Mouse (Mus musculus) ES-E14 (cell line): ENCODE measurements around the gene Sowahb. TPM values are rescaled to one million over a fixed set of nuclear protein-coding genes. Genes with fewer than 3 reads are reported as not detected.

Source experiments
- DNase-seq: peaks from one replicate; pipeline ENCODE4 v3.0.0-alpha.2; 2013; ENCODE audit warnings: low read depth, low spot score
- H3K27ac ChIP-seq: 2 replicates; pipeline ENCODE4 v1.5.1; 2012; ENCODE audit warnings: low read depth, mild to moderate bottlenecking, low read length, moderate library complexity, mixed read lengths; ENCODE audit not compliant: poor library complexity, insufficient read depth, severe bottlenecking
- H3K36me3 ChIP-seq: 2 replicates; pipeline ENCODE4 v1.6.1; 2012; ENCODE audit warnings: mild to moderate bottlenecking, low read length, moderate library complexity, mixed read lengths; ENCODE audit not compliant: control insufficient read depth, poor library complexity, insufficient read depth, severe bottlenecking
- H3K4me1 ChIP-seq, 2 experiments: fragments of 150-350 bp in 1 of 2; sonication (generic) in 1 of 2; 2 replicates each; pipeline ENCODE4 v1.6.1; 2012; ENCODE audit warnings: low read length in 2 of 2, mild to moderate bottlenecking in 1 of 2, mixed read lengths in 1 of 2; ENCODE audit not compliant: control insufficient read depth in 2 of 2, insufficient read depth in 2 of 2, poor library complexity in 1 of 2
- H3K4me3 ChIP-seq, 2 experiments: fragments of 150-350 bp in 1 of 2; sonication (generic) in 1 of 2; 2 replicates each; pipeline ENCODE4 v1.5.1; 2012; ENCODE audit warnings: low read length in 2 of 2, low read depth in 1 of 2, mild to moderate bottlenecking in 1 of 2, mixed read lengths in 1 of 2; ENCODE audit not compliant: insufficient read depth in 1 of 2, poor library complexity in 1 of 2, severe bottlenecking in 1 of 2
- H3K9ac ChIP-seq: 2 replicates; pipeline ENCODE4 v1.6.1; 2012; ENCODE audit warnings: low read depth, mild to moderate bottlenecking, low read length, mixed read lengths; ENCODE audit not compliant: poor library complexity, insufficient read depth, severe bottlenecking
- H3K9me3 ChIP-seq: fragments of 150-350 bp; sonication (generic); 2 replicates; pipeline ENCODE4 v1.6.1; 2012; ENCODE audit warnings: low read depth, mild to moderate bottlenecking, low read length; ENCODE audit not compliant: control insufficient read depth, insufficient read depth
- CHD2 ChIP-seq: IDR thresholded peaks from 2 replicates; pipeline ENCODE4 v1.6.1; 2014; ENCODE audit warnings: mild to moderate bottlenecking, low read depth, low read length, inconsistent platforms
- HCFC1 ChIP-seq: IDR thresholded peaks from 2 replicates; pipeline ENCODE4 v1.6.1; 2012; ENCODE audit warnings: low read length, inconsistent platforms, borderline replicate concordance; ENCODE audit not compliant: insufficient read depth
- MAFK ChIP-seq: IDR thresholded peaks from 2 replicates; pipeline ENCODE4 v1.6.1; 2014; ENCODE audit warnings: mild to moderate bottlenecking, low read depth, low read length, inconsistent platforms; ENCODE audit not compliant: insufficient read depth
- ZC3H11A ChIP-seq: IDR thresholded peaks from 2 replicates; pipeline ENCODE4 v1.6.1; 2012; ENCODE audit warnings: low read depth, mild to moderate bottlenecking, inconsistent platforms, low read length, borderline replicate concordance
- ZNF384 ChIP-seq: IDR thresholded peaks from 2 replicates; pipeline ENCODE4 v1.6.1; 2012; ENCODE audit warnings: low read depth, low read length, inconsistent platforms
- in situ Hi-C, 2 experiments: fragments of 600-800 bp; cut with MboI; formaldehyde crosslinking; loops; one replicate each; pipeline ENCODE4 v1.15.1; 2025; ENCODE audit warnings: low sequenced_read_pairs in 2 of 2, inconsistent platforms in 1 of 2; ENCODE audit not compliant: unreplicated experiment in 2 of 2
- total RNA-seq: library from RNA; depleted of rRNA; stranded (reverse); fragments of 300-350 nt; gene quantifications from 2 replicates; pipeline ENCODE4 v1.2.3, GENCODE M21; 2012; rRNA removed

Sowahb gene
- total RNA-seq = 1.5 and 1.9 TPM in 2 replicates

GRCm38 (mm10) chr5:93044584-93045370, at the start of gene Sowahb:
Sowahb (minus strand) TSS chr5:93045022.
- no peak within 1 kb of the TSS for H3K27ac ChIP-seq
- DNase-seq = peak; percentile 70
- in situ Hi-C loops = no loop called here
- no peaks in the 10 kb centered on the region for H3K9me3 ChIP-seq
- H3K9ac ChIP-seq = peak within 1 kb of the TSS; percentile 63
- peak within 1 kb of the TSS; percentile 69 to 77 for H3K4me3 ChIP-seq
- no peaks in the 10 kb centered on the region for H3K36me3 ChIP-seq
- TF ChIP-seq HCFC1 (peak; percentile 6; the same call in 1 of the 2 replicates), MAFK (no peak)
- peaks cover 2 to 6% of the 10 kb centered on the region in 2 experiments for H3K4me1 ChIP-seq

GRCm38 (mm10) chr5:93093638-93094527, 49.1 kb upstream of the Sowahb start:
- Histone ChIP-seq H3K9ac (peak overlapping the region; percentile 92), H3K27ac (peak overlapping the region; percentile 79), H3K9me3 (no peaks in the 10 kb centered on the region), H3K36me3 (peaks cover 3% of the 10 kb centered on the region; the same call in 1 of the 2 replicates), H3K4me3 (peak overlapping the region; percentile 71 to 89), H3K4me1 (peaks cover 6 to 16% of the 10 kb centered on the region in 2 experiments)
- in situ Hi-C loops = no loop called here
- peak; percentile 46 for DNase-seq
- no peak for TF ChIP-seq HCFC1
- no peak for TF ChIP-seq ZNF384
- no peak for TF ChIP-seq CHD2
- no peak for TF ChIP-seq MAFK
- no peak for TF ChIP-seq ZC3H11A

GRCm38 (mm10) chr5:93092857-93093622, 48.2 kb upstream of the Sowahb start, which contains the start of gene Sept11:
Sept11 (plus strand) TSS chr5:93093437.
- peak; percentile 82 for DNase-seq
- Histone ChIP-seq H3K36me3 (no peaks in the 10 kb centered on the region), H3K9me3 (no peaks in the 10 kb centered on the region), H3K4me1 (peaks cover 2 to 13% of the 10 kb centered on the region in 2 experiments; a peak in 3 of 4 replicates), H3K4me3 (peak within 1 kb of the TSS; percentile 71 to 89), H3K27ac (peak within 1 kb of the TSS; percentile 79), H3K9ac (peak within 1 kb of the TSS; percentile 92)
- no peak for TF ChIP-seq ZNF384
- no peak for TF ChIP-seq ZC3H11A
- in situ Hi-C loops = no loop called here

GRCm38 (mm10) chr5:93092147-93092781, 47.4 kb upstream of the Sowahb start:
- peaks cover 0 to 8% of the 10 kb centered on the region in 2 experiments; a peak in 3 of 4 replicates for H3K4me1 ChIP-seq
- no peaks in the 10 kb centered on the region for H3K9me3 ChIP-seq
- in situ Hi-C loops = no loop called here
- no peak overlapping the region for H3K27ac ChIP-seq
- TF ChIP-seq ZC3H11A (no peak), HCFC1 (no peak), MAFK (no peak), CHD2 (no peak), ZNF384 (no peak)
- H3K36me3 ChIP-seq = no peaks in the 10 kb centered on the region
- peak overlapping the region; percentile 71 to 89 for H3K4me3 ChIP-seq
- peak overlapping the region; percentile 92 for H3K9ac ChIP-seq
- no peak for DNase-seq
